Mouse (Mus musculus): ENCODE measurements around the gene Eps8l2.

- TF ChIP-seq CTCF (IDR thresholded peaks at IDR 0.05; ENCODE audit: low read depth), result no peak
- TF ChIP-seq EP300 (IDR thresholded peaks at IDR 0.05; ENCODE audit: low read depth), result no peak
Measured at GRCm38 (mm10) chr7:141363752-141364125, 25.1 kb downstream of the Eps8l2 start.
